Mouse (Mus musculus) limb, embryonic 10.5 days (tissue): Measurements from ENCODE around the gene Cers6. TPM values are rescaled to one million over a fixed set of nuclear protein-coding genes. Genes with fewer than 3 reads are reported as not detected.

Source experiments
- DNase-seq: peaks from one replicate; pipeline ENCODE4 v3.0.0-alpha.2; 2017; ENCODE audit warnings: low spot score
- H3K27ac ChIP-seq: fragments of 300-500 bp; sonication (generic); 2 replicates; pipeline ENCODE4 v1.5.1; 2016; ENCODE audit warnings: mild to moderate bottlenecking
- H3K27me3 ChIP-seq: fragments of 300-500 bp; sonication (generic); 2 replicates; pipeline ENCODE4 v1.6.1; 2016; ENCODE audit warnings: low read depth, mild to moderate bottlenecking; ENCODE audit not compliant: poor library complexity, severe bottlenecking
- H3K36me3 ChIP-seq: fragments of 300-500 bp; sonication (generic); 2 replicates; pipeline ENCODE4 v1.6.1; 2016; ENCODE audit warnings: mild to moderate bottlenecking, moderate library complexity
- H3K4me1 ChIP-seq: fragments of 300-500 bp; sonication (generic); 2 replicates; pipeline ENCODE4 v1.6.1; 2016
- H3K4me3 ChIP-seq: fragments of 300-500 bp; sonication (generic); 2 replicates; pipeline ENCODE4 v1.5.1; 2016; ENCODE audit warnings: mild to moderate bottlenecking, moderate library complexity
- H3K9me3 ChIP-seq: fragments of 300-500 bp; sonication (generic); replicated peaks from 2 replicates; pipeline ENCODE4 v1.6.1; 2016; ENCODE audit warnings: mild to moderate bottlenecking
- WGBS: fragments of 180-500 bp; shearing (Covaris S2); methylation state at CpG from one replicate; pipeline ENCODE4 v1.1.7; 2016; 5-methylcytosine and 5-hydroxymethylcytosine counted together
- polyA plus RNA-seq: library from polyadenylated mRNA; unstranded; fragments of >200 nt; fragmentation: Nextera tagmentation; extraction: Ambion mirVana; gene quantifications from 2 replicates; pipeline ENCODE4 v1.2.1, GENCODE M21; 2016

Gene Cers6
- polyA plus RNA-seq, 1 experiment from 2014 or later: 25.4 TPM

GRCm38 (mm10) chr2:68937833-68938232, 76.6 kb downstream of the Cers6 start:
- no peak overlapping the region for H3K27ac ChIP-seq
- no peak overlapping the region for H3K4me3 ChIP-seq
- H3K27me3 ChIP-seq: no peaks in the 10 kb centered on the region
- no peak for DNase-seq
- peaks cover 26% of the 10 kb centered on the region for H3K36me3 ChIP-seq
- peaks cover 7% of the 10 kb centered on the region; the same call in 1 of the 2 replicates for H3K4me1 ChIP-seq
- no peaks in the 10 kb centered on the region for H3K9me3 ChIP-seq
- 93% methylated on average over 3 of the region's 3 CpGs for WGBS

- no peak for DNase-seq
- H3K4me3 ChIP-seq: no peak overlapping the region
- no peak overlapping the region for H3K27ac ChIP-seq
- H3K9me3 ChIP-seq: no peaks in the 10 kb centered on the region
- no peaks in the 10 kb centered on the region for H3K27me3 ChIP-seq
- peaks cover 13% of the 10 kb centered on the region; the same call in 1 of the 2 replicates for H3K36me3 ChIP-seq
- WGBS: 77% methylated on average over 2 of the region's 2 CpGs
- H3K4me1 ChIP-seq: peaks cover 11% of the 10 kb centered on the region
These were observed 83.7 kb downstream of the Cers6 start for GRCm38 (mm10) chr2:68944898-68945297.

DNA sequence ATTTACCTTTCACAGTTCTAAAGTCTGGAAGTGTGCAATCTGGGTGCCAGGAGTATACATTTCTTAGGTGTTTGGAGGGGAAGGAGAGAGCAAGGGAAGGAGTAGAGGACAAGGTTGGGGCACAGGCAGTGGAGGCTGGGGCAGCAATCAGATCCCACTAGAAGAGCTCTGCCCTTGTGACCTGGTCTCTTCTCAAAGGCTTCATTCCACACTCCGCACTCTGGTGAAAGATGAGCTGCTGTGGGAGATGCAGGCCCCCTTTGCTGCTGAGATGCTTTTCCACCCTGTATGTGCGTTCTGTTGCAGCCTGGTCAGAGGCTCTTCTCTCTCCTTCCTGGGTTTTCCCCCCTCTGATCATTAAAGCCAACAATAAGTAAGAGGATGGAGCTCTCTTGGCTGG, 84.7 kb downstream of the Cers6 start:
- Histone ChIP-seq H3K27me3 (no peaks in the 10 kb centered on the region), H3K27ac (no peak overlapping the region), H3K9me3 (no peaks in the 10 kb centered on the region), H3K4me1 (peaks cover 11% of the 10 kb centered on the region), H3K4me3 (no peak overlapping the region), H3K36me3 (peaks cover 20% of the 10 kb centered on the region)
- no peak for DNase-seq
- WGBS: 74% methylated on average over 2 of the region's 2 CpGs

- Histone ChIP-seq H3K4me1 (peaks cover 11% of the 10 kb centered on the region), H3K9me3 (no peaks in the 10 kb centered on the region), H3K4me3 (no peak overlapping the region), H3K27me3 (no peaks in the 10 kb centered on the region), H3K36me3 (peaks cover 25% of the 10 kb centered on the region), H3K27ac (no peak overlapping the region)
- WGBS: 90% methylated on average over 5 of the region's 5 CpGs
- DNase-seq: no peak
These were observed 85.6 kb downstream of the Cers6 start for GRCm38 (mm10) chr2:68946819-68947218.

GRCm38 (mm10) chr2:68949137-68949536, 87.9 kb downstream of the Cers6 start:
- H3K27ac ChIP-seq: no peak overlapping the region
- no peaks in the 10 kb centered on the region for H3K9me3 ChIP-seq
- WGBS: 96% methylated on average over 2 of the region's 2 CpGs
- no peaks in the 10 kb centered on the region for H3K27me3 ChIP-seq
- H3K4me3 ChIP-seq: no peak overlapping the region
- DNase-seq: no peak
- H3K4me1 ChIP-seq: peaks cover 11% of the 10 kb centered on the region
- peaks cover 25% of the 10 kb centered on the region for H3K36me3 ChIP-seq

- DNase-seq: no peak
- H3K4me3 ChIP-seq: no peak overlapping the region
- no peaks in the 10 kb centered on the region for H3K9me3 ChIP-seq
- no peaks in the 10 kb centered on the region for H3K27me3 ChIP-seq
- WGBS: 88% methylated on average over 5 of the region's 5 CpGs
- H3K36me3 ChIP-seq: peaks cover 25% of the 10 kb centered on the region
- H3K4me1 ChIP-seq: peaks cover 10% of the 10 kb centered on the region
- H3K27ac ChIP-seq: no peak overlapping the region
These were observed 88.5 kb downstream of the Cers6 start for GRCm38 (mm10) chr2:68949728-68950127.

GRCm38 (mm10) chr2:68951706-68952105, 90.5 kb downstream of the Cers6 start:
- no peak for DNase-seq
- Histone ChIP-seq H3K9me3 (no peaks in the 10 kb centered on the region), H3K36me3 (peaks cover 25% of the 10 kb centered on the region), H3K4me1 (no peaks in the 10 kb centered on the region), H3K27me3 (no peaks in the 10 kb centered on the region), H3K27ac (no peak overlapping the region), H3K4me3 (no peak overlapping the region)
- 91% methylated on average over 3 of the region's 3 CpGs for WGBS

DNA sequence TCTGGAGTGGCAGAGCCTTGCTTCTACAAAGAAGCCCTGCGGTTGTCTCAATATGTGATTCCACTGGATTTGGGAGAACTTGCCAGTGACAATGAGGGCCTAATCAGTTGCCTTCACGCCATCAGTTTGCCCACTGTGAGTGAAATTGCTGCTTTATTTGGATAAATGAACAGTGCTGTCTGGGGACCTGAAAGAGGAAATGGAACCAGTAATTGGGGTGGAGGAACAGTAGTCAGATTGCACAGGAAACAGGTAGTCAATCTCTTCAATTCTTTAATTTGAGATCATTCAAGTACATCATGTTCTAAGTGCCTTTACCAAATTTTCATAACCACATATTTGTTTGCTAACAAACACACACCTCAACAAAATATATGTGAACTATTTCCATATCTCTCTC, 92.4 kb downstream of the Cers6 start:
- Histone ChIP-seq H3K4me1 (peaks cover 15% of the 10 kb centered on the region), H3K4me3 (no peak overlapping the region), H3K36me3 (peaks cover 20% of the 10 kb centered on the region), H3K27me3 (no peaks in the 10 kb centered on the region), H3K9me3 (no peaks in the 10 kb centered on the region), H3K27ac (no peak overlapping the region)
- DNase-seq: no peak
- 85% methylated on average over 2 of the region's 2 CpGs for WGBS

- Histone ChIP-seq H3K27me3 (no peaks in the 10 kb centered on the region), H3K27ac (no peak overlapping the region), H3K4me1 (peaks cover 20% of the 10 kb centered on the region), H3K4me3 (no peak overlapping the region), H3K36me3 (peaks cover 9% of the 10 kb centered on the region), H3K9me3 (no peaks in the 10 kb centered on the region)
- WGBS: 97% methylated on average over 2 of the region's 2 CpGs
- no peak for DNase-seq
These were observed 94.3 kb downstream of the Cers6 start for GRCm38 (mm10) chr2:68955496-68955895.

DNA sequence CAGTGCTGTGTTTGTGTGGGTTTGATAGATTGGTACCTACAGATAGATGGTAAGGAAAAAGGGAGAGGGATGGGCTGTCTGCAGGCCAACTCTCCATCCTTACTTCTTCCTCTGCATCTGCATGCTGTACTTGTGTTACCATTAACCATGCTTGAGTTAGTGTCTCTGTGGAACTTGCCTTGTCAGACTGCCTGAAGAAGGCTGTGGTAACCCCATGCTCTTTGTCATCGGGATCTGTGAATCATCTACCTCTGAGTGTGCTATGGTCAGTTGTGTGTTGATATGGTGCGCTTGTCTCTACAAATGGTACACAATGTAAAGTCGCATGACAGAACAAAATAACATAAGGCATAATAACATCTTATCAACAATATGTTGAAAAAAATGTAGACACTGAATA, 94.9 kb downstream of the Cers6 start:
- Histone ChIP-seq H3K36me3 (peaks cover 4% of the 10 kb centered on the region), H3K4me3 (no peak overlapping the region), H3K9me3 (no peaks in the 10 kb centered on the region), H3K27ac (no peak overlapping the region), H3K27me3 (no peaks in the 10 kb centered on the region), H3K4me1 (peaks cover 20% of the 10 kb centered on the region)
- WGBS: 97% methylated on average over 3 of the region's 3 CpGs
- no peak for DNase-seq

GRCm38 (mm10) chr2:68957831-68958230, 96.6 kb downstream of the Cers6 start:
- Histone ChIP-seq H3K27me3 (peaks cover 11% of the 10 kb centered on the region; the same call in 1 of the 2 replicates), H3K36me3 (no peaks in the 10 kb centered on the region), H3K9me3 (no peaks in the 10 kb centered on the region), H3K4me1 (peaks cover 20% of the 10 kb centered on the region), H3K27ac (no peak overlapping the region), H3K4me3 (no peak overlapping the region)
- DNase-seq: no peak
- WGBS: 86% methylated on average over 7 of the region's 7 CpGs

DNA sequence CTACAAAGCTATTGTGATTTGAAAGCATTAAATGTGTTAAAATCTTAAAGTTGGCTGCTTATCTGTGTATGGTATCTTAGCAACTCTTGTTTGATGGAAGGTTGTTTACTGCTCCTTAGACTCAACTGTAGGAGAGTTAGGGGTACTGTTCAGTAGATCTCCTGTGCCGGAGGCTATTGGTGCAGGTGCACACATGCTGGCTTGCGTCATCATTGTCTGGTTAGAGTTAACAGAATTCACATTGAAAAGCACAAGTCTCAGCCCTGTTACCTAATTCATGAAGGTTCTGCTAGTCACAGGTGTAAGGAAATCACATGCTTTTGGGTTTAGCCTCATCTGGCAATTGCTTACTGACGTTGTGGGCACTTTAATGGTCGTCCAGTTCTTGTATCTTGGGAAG, 98.3 kb downstream of the Cers6 start:
- Histone ChIP-seq H3K9me3 (no peaks in the 10 kb centered on the region), H3K4me1 (peaks cover 24% of the 10 kb centered on the region), H3K36me3 (no peaks in the 10 kb centered on the region), H3K4me3 (no peak overlapping the region), H3K27ac (no peak overlapping the region), H3K27me3 (peaks cover 11% of the 10 kb centered on the region; the same call in 1 of the 2 replicates)
- WGBS: 92% methylated on average over 4 of the region's 4 CpGs
- DNase-seq: no peak

DNA sequence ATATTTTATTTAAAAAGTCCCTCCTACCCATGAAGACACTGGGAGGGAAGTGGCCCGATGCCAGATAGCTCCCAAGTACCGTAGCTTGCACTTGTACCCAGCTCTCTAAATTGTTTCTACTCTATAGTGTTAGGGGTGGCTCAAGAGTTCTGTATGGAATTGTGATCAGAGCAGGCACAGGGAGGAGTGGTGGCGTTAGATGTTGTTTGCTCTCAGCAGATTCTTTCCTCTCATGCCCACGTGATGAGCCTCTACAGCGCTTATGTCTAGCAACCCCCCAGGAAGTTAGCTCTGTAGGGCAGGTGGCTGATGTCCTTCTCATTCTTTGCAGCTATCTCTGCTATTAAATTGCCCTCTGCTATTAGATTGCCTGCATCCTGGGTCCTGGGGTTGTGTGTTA, 98.8 kb downstream of the Cers6 start:
- 93% methylated on average over 5 of the region's 5 CpGs for WGBS
- H3K4me1 ChIP-seq: peaks cover 24% of the 10 kb centered on the region

DNA sequence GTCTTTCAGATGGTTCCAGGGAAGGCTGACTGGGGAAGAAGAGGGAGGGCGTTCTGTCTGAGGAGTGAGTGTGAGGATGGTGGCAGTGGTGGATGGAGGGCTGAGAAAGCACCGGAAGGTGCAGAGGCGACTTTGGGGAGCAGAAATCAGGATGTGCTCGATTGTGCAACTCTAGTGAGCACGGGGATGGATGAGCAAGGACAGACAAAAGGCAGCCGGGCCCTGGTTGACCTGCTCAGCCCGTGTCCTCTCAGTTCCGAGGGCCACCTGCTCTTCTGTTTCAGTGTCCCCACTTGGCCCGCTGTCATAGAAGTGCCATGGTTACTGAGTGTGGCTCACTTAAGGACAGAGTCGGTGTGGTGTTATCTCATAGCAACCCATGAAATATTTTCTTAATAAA, 99.4 kb downstream of the Cers6 start:
- H3K9me3 ChIP-seq: no peaks in the 10 kb centered on the region
- H3K27me3 ChIP-seq: peaks cover 11% of the 10 kb centered on the region; the same call in 1 of the 2 replicates
- no peak overlapping the region for H3K27ac ChIP-seq
- peaks cover 24% of the 10 kb centered on the region for H3K4me1 ChIP-seq
- H3K4me3 ChIP-seq: no peak overlapping the region
- 92% methylated on average over 10 of the region's 10 CpGs for WGBS
- H3K36me3 ChIP-seq: no peaks in the 10 kb centered on the region
- no peak for DNase-seq

More for the DNA sequence above, 98.8 kb downstream of the Cers6 start:
- no peaks in the 10 kb centered on the region for H3K9me3 ChIP-seq
- no peak overlapping the region for H3K4me3 ChIP-seq
- no peak overlapping the region for H3K27ac ChIP-seq
- H3K36me3 ChIP-seq: no peaks in the 10 kb centered on the region
- no peak for DNase-seq
- H3K27me3 ChIP-seq: peaks cover 11% of the 10 kb centered on the region; the same call in 1 of the 2 replicates
